Mouse (Mus musculus) embryonic facial prominence, embryonic 10.5 days (tissue): ENCODE results near the gene Myt1l. TPM values are rescaled to one million over a fixed set of nuclear protein-coding genes. Genes with fewer than 3 reads are reported as not detected.

Experiments used
- DNase-seq: peaks from one replicate; pipeline ENCODE4 v3.0.0-alpha.2; 2017; ENCODE audit warnings: low spot score
- H3K27ac ChIP-seq: fragments of 300-500 bp; sonication (generic); replicated peaks from 2 replicates; pipeline ENCODE4 v1.5.1; 2016; ENCODE audit warnings: mild to moderate bottlenecking
- H3K27me3 ChIP-seq: fragments of 300-500 bp; sonication (generic); replicated peaks from 2 replicates; pipeline ENCODE4 v1.6.1; 2016; ENCODE audit warnings: low read depth, mild to moderate bottlenecking; ENCODE audit not compliant: poor library complexity, severe bottlenecking
- H3K36me3 ChIP-seq: fragments of 300-500 bp; sonication (generic); replicated peaks from 2 replicates; pipeline ENCODE4 v1.6.1; 2016; ENCODE audit warnings: mild to moderate bottlenecking, moderate library complexity
- H3K4me1 ChIP-seq: fragments of 300-500 bp; sonication (generic); 2 replicates; pipeline ENCODE4 v1.6.1; 2016
- H3K4me3 ChIP-seq: fragments of 300-500 bp; sonication (generic); 2 replicates; pipeline ENCODE4 v1.5.1; 2016; ENCODE audit warnings: mild to moderate bottlenecking, moderate library complexity
- H3K9me3 ChIP-seq: fragments of 300-500 bp; sonication (generic); 2 replicates; pipeline ENCODE4 v1.6.1; 2016; ENCODE audit warnings: mild to moderate bottlenecking
- WGBS: fragments of 180-500 bp; shearing (Covaris S2); methylation state at CpG from one replicate; pipeline ENCODE4 v1.1.7; 2016; 5-methylcytosine and 5-hydroxymethylcytosine counted together
- polyA plus RNA-seq: library from polyadenylated mRNA; unstranded; fragments of >200 nt; fragmentation: Nextera tagmentation; extraction: Ambion mirVana; gene quantifications from 2 replicates; pipeline ENCODE4 v1.2.1, GENCODE M21; 2016

The Myt1l gene
- polyA plus RNA-seq, 1 experiment from 2014 or later = 3.6 TPM

DNA sequence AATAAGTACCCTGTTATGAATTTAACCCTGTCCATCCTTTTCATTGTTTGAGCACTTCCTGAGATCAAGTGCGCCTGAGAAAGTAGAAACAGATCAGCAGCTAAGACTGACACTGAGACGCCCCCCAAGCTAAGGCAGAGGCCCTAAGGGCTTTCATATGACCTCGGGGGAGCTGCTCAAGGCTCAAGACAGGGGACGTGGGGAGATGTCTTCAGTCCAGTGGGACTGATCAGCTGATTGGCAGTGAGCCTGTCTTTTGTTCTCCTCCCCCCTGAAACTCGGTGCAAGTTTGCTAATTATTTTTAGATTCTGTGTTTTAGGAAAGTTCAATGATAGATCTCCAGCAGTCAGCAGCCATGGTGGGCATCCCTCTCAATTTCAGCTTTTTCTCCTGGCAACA, 10.9 kb downstream of the Myt1l start:
- WGBS = 51% methylated on average over 5 of the region's 5 CpGs
- no peak overlapping the region for H3K4me3 ChIP-seq
- peaks cover 45% of the 10 kb centered on the region for H3K27me3 ChIP-seq
- peaks cover 12% of the 10 kb centered on the region for H3K4me1 ChIP-seq
- no peaks in the 10 kb centered on the region for H3K36me3 ChIP-seq
- H3K9me3 ChIP-seq = no peaks in the 10 kb centered on the region
- H3K27ac ChIP-seq = no peak overlapping the region
- no peak for DNase-seq

GRCm38 (mm10) chr12:29540741-29541140, 12.6 kb downstream of the Myt1l start:
- DNase-seq = no peak
- Histone ChIP-seq H3K9me3 (no peaks in the 10 kb centered on the region), H3K4me1 (no peaks in the 10 kb centered on the region), H3K36me3 (no peaks in the 10 kb centered on the region), H3K27me3 (peaks cover 29% of the 10 kb centered on the region), H3K4me3 (no peak overlapping the region), H3K27ac (no peak overlapping the region)
- 84% methylated on average over 5 of the region's 5 CpGs for WGBS

DNA sequence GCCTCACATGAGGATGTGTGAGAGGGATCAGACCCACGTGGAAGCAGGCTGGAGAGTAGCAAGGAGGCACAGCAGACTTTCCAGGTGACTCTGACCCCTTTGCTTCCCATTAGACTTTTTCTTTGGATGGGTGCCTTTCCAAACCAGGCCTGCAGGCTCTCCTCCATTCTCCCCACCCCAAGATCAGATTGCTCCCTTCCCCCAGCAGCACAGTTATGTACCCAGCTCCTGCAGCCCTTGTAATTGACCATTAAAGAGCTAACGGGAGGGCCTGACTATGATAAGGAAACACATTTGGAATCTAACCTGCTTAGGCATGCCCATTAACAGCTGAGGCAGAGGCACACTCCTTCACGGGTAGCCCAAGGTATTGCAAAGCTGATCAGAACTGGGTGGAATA, 17.9 kb downstream of the Myt1l start:
- no peak overlapping the region for H3K4me3 ChIP-seq
- no peaks in the 10 kb centered on the region for H3K9me3 ChIP-seq
- 59% methylated on average over 3 of the region's 3 CpGs for WGBS

DNA sequence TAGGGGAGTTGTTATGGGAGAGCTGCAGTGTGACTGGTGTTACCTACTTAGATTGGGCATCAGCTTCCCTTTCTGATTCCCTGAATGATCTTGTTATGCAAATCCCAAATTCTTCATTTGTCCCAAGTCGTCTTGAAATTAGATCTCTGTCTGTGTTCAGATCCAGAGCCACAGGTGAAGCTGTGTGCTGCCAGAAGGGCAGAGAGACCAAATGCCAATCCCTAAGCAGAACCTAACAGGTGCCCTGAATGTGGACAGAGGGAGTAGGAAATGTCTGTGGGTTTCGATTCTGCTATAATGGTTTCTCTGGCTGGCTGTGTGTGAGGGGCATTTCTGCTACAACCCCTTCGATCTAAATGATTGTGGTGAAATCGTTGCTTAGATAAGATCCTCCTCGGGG, 18.9 kb downstream of the Myt1l start:
- Histone ChIP-seq H3K9me3 (no peaks in the 10 kb centered on the region), H3K4me3 (no peak overlapping the region), H3K27ac (no peak overlapping the region), H3K4me1 (no peaks in the 10 kb centered on the region), H3K27me3 (no peaks in the 10 kb centered on the region), H3K36me3 (no peaks in the 10 kb centered on the region)
- DNase-seq = no peak
- WGBS = 76% methylated on average over 5 of the region's 5 CpGs

More for the DNA sequence above, 17.9 kb downstream of the Myt1l start:
- Histone ChIP-seq H3K27ac (no peak overlapping the region), H3K27me3 (no peaks in the 10 kb centered on the region), H3K4me1 (no peaks in the 10 kb centered on the region), H3K36me3 (no peaks in the 10 kb centered on the region)
- DNase-seq = no peak

- Histone ChIP-seq H3K9me3 (no peaks in the 10 kb centered on the region), H3K27me3 (no peaks in the 10 kb centered on the region), H3K36me3 (no peaks in the 10 kb centered on the region), H3K4me3 (no peak overlapping the region), H3K4me1 (no peaks in the 10 kb centered on the region), H3K27ac (no peak overlapping the region)
- 70% methylated on average over 6 of the region's 6 CpGs for WGBS
- DNase-seq = no peak
Observed at GRCm38 (mm10) chr12:29547755-29548154, 19.6 kb downstream of the Myt1l start.

DNA sequence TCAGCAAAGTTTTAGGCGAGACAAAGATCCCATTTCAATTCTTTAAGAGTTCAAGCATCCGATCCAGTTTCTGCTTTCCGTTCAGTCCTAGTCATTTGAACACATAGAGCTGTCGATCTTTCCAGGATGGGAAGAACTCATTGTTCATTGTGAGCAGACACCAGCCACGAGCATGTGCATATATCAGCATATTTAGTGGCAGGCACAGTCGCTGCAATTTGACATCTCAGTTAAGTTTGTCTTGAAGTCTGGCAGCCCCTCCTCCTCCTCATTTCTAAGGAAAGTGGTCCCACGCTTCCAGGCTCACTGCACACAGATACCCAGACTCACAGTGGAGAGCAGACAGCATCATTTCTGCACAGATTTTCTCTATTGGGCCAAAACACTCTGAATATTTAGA, 25.0 kb downstream of the Myt1l start:
- Histone ChIP-seq H3K36me3 (no peaks in the 10 kb centered on the region), H3K27me3 (no peaks in the 10 kb centered on the region), H3K4me3 (no peak overlapping the region), H3K27ac (no peak overlapping the region), H3K9me3 (no peaks in the 10 kb centered on the region), H3K4me1 (no peaks in the 10 kb centered on the region)
- no peak for DNase-seq
- 77% methylated on average over 7 of the region's 7 CpGs for WGBS

DNA sequence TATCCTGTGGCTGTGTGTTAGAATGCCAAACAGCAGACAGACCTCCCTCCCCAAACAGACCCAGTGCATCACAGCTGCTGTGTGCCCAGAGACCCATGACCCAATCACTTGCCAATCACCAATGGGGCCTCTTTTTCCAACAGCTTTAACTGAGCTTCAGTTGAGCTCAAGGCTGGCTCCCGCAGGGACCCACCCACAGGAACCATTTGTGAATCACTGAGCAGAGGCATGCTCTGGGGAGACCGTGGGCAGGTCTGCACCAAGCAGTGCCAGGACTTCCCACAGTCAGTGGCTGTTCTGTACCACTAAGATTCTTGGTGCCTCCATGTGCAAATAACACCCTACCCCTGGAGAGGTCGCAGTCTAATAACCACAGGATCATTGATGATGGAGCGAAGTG, 27.5 kb downstream of the Myt1l start:
- Histone ChIP-seq H3K27me3 (no peaks in the 10 kb centered on the region), H3K36me3 (no peaks in the 10 kb centered on the region), H3K4me1 (no peaks in the 10 kb centered on the region), H3K27ac (no peak overlapping the region), H3K9me3 (no peaks in the 10 kb centered on the region), H3K4me3 (no peak overlapping the region)
- 88% methylated on average over 4 of the region's 4 CpGs for WGBS
- DNase-seq = no peak

DNA sequence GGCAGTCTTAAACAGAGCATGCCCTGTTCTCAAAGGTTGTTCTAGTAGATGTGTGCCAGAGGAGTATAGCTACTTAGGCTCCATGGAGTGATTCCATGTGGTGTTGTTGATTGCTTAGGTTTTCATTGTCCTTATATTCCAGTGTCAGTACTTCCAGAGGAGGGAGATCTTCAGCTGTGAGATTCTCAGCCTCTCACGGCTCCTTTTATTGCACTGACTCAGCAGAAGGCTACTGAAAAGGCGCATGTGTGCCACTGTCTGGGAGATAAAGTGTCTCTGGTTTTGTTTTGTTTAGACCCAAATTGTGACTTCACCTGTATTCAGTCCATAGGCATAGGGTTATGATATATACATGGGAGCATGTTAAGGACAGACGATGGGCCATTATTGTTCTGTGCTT, 28.2 kb downstream of the Myt1l start:
- Histone ChIP-seq H3K9me3 (no peaks in the 10 kb centered on the region), H3K4me3 (no peak overlapping the region), H3K27me3 (no peaks in the 10 kb centered on the region), H3K36me3 (no peaks in the 10 kb centered on the region), H3K27ac (no peak overlapping the region), H3K4me1 (no peaks in the 10 kb centered on the region)
- 84% methylated on average over 3 of the region's 3 CpGs for WGBS
- DNase-seq = no peak

- Histone ChIP-seq H3K27me3 (no peaks in the 10 kb centered on the region), H3K36me3 (no peaks in the 10 kb centered on the region), H3K4me1 (no peaks in the 10 kb centered on the region), H3K9me3 (no peaks in the 10 kb centered on the region), H3K27ac (no peak overlapping the region), H3K4me3 (no peak overlapping the region)
- 69% methylated on average over 6 of the region's 6 CpGs for WGBS
- no peak for DNase-seq
Observed at GRCm38 (mm10) chr12:29556901-29557300, 28.7 kb downstream of the Myt1l start.

GRCm38 (mm10) chr12:29559769-29560168, 31.6 kb downstream of the Myt1l start:
- no peaks in the 10 kb centered on the region for H3K36me3 ChIP-seq
- no peaks in the 10 kb centered on the region for H3K4me1 ChIP-seq
- no peak overlapping the region for H3K27ac ChIP-seq
- H3K27me3 ChIP-seq = no peaks in the 10 kb centered on the region
- 66% methylated on average over 5 of the region's 5 CpGs for WGBS
- DNase-seq = no peak
- no peaks in the 10 kb centered on the region for H3K9me3 ChIP-seq
- no peak overlapping the region for H3K4me3 ChIP-seq

- WGBS = 84% methylated on average over 2 of the region's 2 CpGs
Observed at GRCm38 (mm10) chr12:29561222-29561621, 33.0 kb downstream of the Myt1l start.

DNA sequence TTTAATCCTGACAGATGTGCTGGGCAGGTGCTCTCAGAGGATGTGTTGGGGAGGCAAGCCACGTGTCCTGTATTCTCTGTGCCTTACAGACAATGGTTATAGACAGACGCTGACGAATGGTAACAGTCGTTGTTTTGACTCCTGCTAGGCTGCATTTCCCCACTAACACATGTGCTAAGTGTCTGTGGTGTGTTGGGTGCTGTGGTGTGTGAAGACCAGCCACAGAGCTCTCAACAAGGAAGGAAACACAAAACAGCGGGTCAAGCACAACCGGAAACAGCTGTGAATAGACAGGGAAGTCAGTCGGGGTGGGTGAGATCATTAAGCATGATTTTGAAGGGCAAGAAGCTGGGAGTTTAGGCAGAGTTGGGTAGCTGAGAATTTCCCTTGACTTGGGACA, 41.1 kb downstream of the Myt1l start:
- H3K27ac ChIP-seq = no peak overlapping the region
- no peak for DNase-seq
- 78% methylated on average over 7 of the region's 7 CpGs for whole genome bisulfite sequencing

More at GRCm38 (mm10) chr12:29561222-29561621, 33.0 kb downstream of the Myt1l start:
- Histone ChIP-seq H3K4me1 (no peaks in the 10 kb centered on the region), H3K9me3 (no peaks in the 10 kb centered on the region), H3K4me3 (no peak overlapping the region), H3K27ac (no peak overlapping the region), H3K27me3 (no peaks in the 10 kb centered on the region), H3K36me3 (no peaks in the 10 kb centered on the region)
- DNase-seq = no peak

GRCm38 (mm10) chr12:29570351-29570750, 42.2 kb downstream of the Myt1l start:
- no peak for DNase-seq
- WGBS = 92% methylated on average over 6 of the region's 6 CpGs
- H3K27ac ChIP-seq = no peak overlapping the region

More for the DNA sequence above, 41.1 kb downstream of the Myt1l start:
- Histone ChIP-seq H3K36me3 (no peaks in the 10 kb centered on the region), H3K9me3 (no peaks in the 10 kb centered on the region), H3K4me1 (no peaks in the 10 kb centered on the region), H3K4me3 (no peak overlapping the region), H3K27me3 (no peaks in the 10 kb centered on the region)

GRCm38 (mm10) chr12:29571613-29572012, 43.4 kb downstream of the Myt1l start:
- Histone ChIP-seq H3K27me3 (no peaks in the 10 kb centered on the region), H3K4me1 (no peaks in the 10 kb centered on the region), H3K4me3 (no peak overlapping the region), H3K27ac (no peak overlapping the region), H3K36me3 (no peaks in the 10 kb centered on the region), H3K9me3 (no peaks in the 10 kb centered on the region)
- 83% methylated on average over 5 of the region's 5 CpGs for WGBS
- no peak for DNase-seq

More at GRCm38 (mm10) chr12:29570351-29570750, 42.2 kb downstream of the Myt1l start:
- Histone ChIP-seq H3K9me3 (no peaks in the 10 kb centered on the region), H3K27me3 (no peaks in the 10 kb centered on the region), H3K36me3 (no peaks in the 10 kb centered on the region), H3K4me1 (no peaks in the 10 kb centered on the region), H3K4me3 (no peak overlapping the region)
